Mouse (Mus musculus) midbrain, embryonic 14.5 days (tissue): Measurements from ENCODE around the gene Lcn9. TPM values are rescaled to one million over a fixed set of nuclear protein-coding genes. Genes with fewer than 3 reads are reported as not detected.
A peak's percentile ranks its signal among the peaks of the same experiment; 100 is the strongest.

Experiments
- ATAC-seq: fragments of 200-750 bp; cut with Nextera tagmentation; 2 replicates; pipeline ENCODE4 v1.8.0; 2017; ENCODE audit warnings: moderate number of reproducible peaks, moderate library complexity; ENCODE audit not compliant: low FRiP score, low TSS enrichment
- DNase-seq: peaks from one replicate; pipeline ENCODE4 v3.0.0-alpha.2; 2015
- H3K27ac ChIP-seq: fragments of 300-500 bp; sonication (generic); replicated peaks from 2 replicates; pipeline ENCODE4 v1.5.1; 2014; ENCODE audit warnings: mild to moderate bottlenecking, low read depth, low read length, moderate library complexity
- H3K27me3 ChIP-seq: fragments of 300-500 bp; sonication (generic); 2 replicates; pipeline ENCODE4 v1.6.1; 2014; ENCODE audit warnings: low read length, control low read depth, mixed read lengths; ENCODE audit not compliant: control insufficient read depth, insufficient read depth
- H3K36me3 ChIP-seq: fragments of 300-500 bp; sonication (generic); 2 replicates; pipeline ENCODE4 v1.6.1; 2014; ENCODE audit warnings: low read length, control low read depth; ENCODE audit not compliant: control insufficient read depth, insufficient read depth
- H3K4me1 ChIP-seq: fragments of 300-500 bp; sonication (generic); 2 replicates; pipeline ENCODE4 v1.6.1; 2014; ENCODE audit warnings: mild to moderate bottlenecking, antibody characterized with exemption, low read length, control low read depth; ENCODE audit not compliant: control insufficient read depth, insufficient read depth
- H3K4me2 ChIP-seq: fragments of 300-500 bp; sonication (generic); 2 replicates; pipeline ENCODE4 v1.6.1; 2014; ENCODE audit warnings: mild to moderate bottlenecking, low read length, moderate library complexity
- H3K4me3 ChIP-seq: fragments of 300-500 bp; sonication (generic); replicated peaks from 2 replicates; pipeline ENCODE4 v1.5.1; 2014; ENCODE audit warnings: low read depth, low read length
- H3K9ac ChIP-seq: fragments of 300-500 bp; sonication (generic); replicated peaks from 2 replicates; pipeline ENCODE4 v1.6.1; 2014; ENCODE audit warnings: mild to moderate bottlenecking, low read length, moderate library complexity
- H3K9me3 ChIP-seq: fragments of 300-500 bp; sonication (generic); 2 replicates; pipeline ENCODE4 v1.6.1; 2016; ENCODE audit warnings: low read length, control low read depth, mixed read lengths; ENCODE audit not compliant: control insufficient read depth
- WGBS: fragments of 180-500 bp; shearing (Covaris S2); extraction: QIAGEN DNeasy Blood & Tissue Kit; methylation state at CpG from one replicate; pipeline ENCODE4 v1.1.7; 2014; 5-methylcytosine and 5-hydroxymethylcytosine counted together
- polyA plus RNA-seq: library from polyadenylated mRNA; unstranded; fragments of >200 nt; fragmentation: Nextera tagmentation; extraction: Ambion mirVana; gene quantifications from 2 replicates; pipeline ENCODE4 v1.2.1, GENCODE M21; 2014

The Lcn9 gene
- polyA plus RNA-seq, 1 experiment from 2014 or later, result not detected

DNA sequence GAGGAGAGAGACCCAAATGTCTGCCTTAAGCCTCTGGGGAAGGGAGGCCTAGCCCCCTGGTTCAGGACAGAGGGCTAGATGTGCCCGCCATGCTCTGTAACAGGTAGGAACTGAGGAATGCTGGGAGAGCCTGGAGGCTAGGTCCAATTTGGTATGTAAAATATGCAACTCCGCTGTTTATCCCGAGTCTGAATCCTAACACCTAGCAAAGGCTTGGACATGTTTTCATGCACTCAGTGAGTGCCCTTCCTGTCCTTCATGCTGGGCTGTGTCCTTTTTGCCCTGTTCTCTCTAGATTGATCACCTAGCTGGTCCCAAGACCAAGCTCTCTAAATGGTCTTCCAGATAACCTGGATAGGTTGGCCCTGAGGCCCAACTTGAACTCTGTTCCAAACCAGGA is 36.9 kb downstream of the Lcn9 start:
- peaks cover 7% of the 10 kb centered on the region; the same call in 1 of the 2 replicates for H3K27me3 ChIP-seq
- no peaks in the 10 kb centered on the region for H3K36me3 ChIP-seq
- ATAC-seq, result no peak
- no peak overlapping the region for H3K27ac ChIP-seq
- H3K4me1 ChIP-seq, result peaks cover 7% of the 10 kb centered on the region; the same call in 1 of the 2 replicates
- DNase-seq, result no peak
- H3K9me3 ChIP-seq, result no peaks in the 10 kb centered on the region
- 93% methylated on average over 3 of the region's 3 CpGs for WGBS
- H3K4me3 ChIP-seq, result no peak overlapping the region
- H3K4me2 ChIP-seq, result no peak overlapping the region
- H3K9ac ChIP-seq, result no peak overlapping the region

DNA sequence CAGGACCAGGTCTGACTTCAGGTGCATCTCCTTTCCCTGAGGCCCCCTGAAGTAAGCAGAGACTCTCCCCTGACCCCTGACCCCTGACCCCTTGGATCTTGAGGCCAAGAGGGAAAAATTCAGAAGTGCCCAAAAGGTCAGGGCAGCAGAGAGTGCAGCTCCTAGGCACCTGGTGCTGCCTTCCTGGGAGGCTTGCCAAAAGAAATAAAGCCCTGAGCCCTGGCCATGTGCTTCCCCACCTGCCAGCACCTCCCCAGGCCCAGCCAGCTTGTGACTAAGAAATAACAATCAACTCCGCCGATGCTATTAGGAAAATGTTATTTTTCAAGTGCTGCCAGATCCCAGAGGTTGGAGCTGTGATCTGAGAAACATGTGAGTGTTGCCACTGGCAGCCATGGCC is 39.1 kb downstream of the Lcn9 start:
- Histone ChIP-seq H3K9me3 (no peaks in the 10 kb centered on the region), H3K4me3 (no peak overlapping the region), H3K27ac (no peak overlapping the region), H3K36me3 (no peaks in the 10 kb centered on the region), H3K9ac (no peak overlapping the region), H3K4me2 (no peak overlapping the region), H3K4me1 (peaks cover 7% of the 10 kb centered on the region; the same call in 1 of the 2 replicates), H3K27me3 (peaks cover 9% of the 10 kb centered on the region; the same call in 1 of the 2 replicates)
- ATAC-seq, result no peak
- no peak for DNase-seq
- 92% methylated on average over 2 of the region's 2 CpGs for WGBS

DNA sequence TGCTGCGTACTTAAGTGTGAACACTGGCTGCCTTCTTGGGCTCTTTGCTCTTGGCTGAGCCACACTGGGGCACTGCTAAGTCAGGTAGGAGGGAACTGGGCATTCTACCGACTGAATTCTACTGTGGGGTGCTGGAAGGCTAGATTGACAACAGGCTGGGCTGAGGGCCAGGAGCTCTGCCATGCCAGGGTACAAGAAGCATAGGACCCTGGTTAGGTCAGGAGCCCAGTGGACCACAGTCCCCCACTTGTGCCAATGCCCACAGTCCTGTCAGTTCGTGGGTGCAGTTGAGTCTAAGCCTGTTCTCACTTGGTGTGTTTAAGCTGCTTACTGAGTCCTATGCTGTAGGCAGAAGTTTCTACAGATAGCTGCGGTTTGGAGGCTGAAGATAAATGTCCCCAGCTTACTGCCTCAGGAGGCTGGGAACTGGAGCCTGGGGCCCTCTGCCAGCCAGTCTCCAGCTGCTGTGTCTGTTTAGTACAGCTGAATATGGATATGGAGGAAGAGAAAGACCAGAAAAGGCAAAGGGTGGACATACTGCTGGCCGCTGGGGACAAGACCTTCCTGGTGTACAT is 39.8 kb downstream of the Lcn9 start:
- H3K27me3 ChIP-seq, result peaks cover 9% of the 10 kb centered on the region; the same call in 1 of the 2 replicates
- ATAC-seq (no peak), DNase-seq (no peak)
- no peak overlapping the region for H3K27ac ChIP-seq
- H3K4me2 ChIP-seq, result peak overlapping the region; percentile 99
- no peaks in the 10 kb centered on the region for H3K36me3 ChIP-seq
- H3K9ac ChIP-seq, result no peak overlapping the region
- WGBS, result 61% methylated on average over 5 of the region's 5 CpGs
- H3K4me1 ChIP-seq, result peaks cover 7% of the 10 kb centered on the region; the same call in 1 of the 2 replicates
- 0 out of 2 replicates have a peak overlapping the region, but pooled peaks have one; percentile 51 for H3K4me3 ChIP-seq
- H3K9me3 ChIP-seq, result no peaks in the 10 kb centered on the region

GRCm38 (mm10) chr2:25863337-25864131 is 40.6 kb downstream of the Lcn9 start, which contains the start of gene Kcnt1:
Gene Kcnt1, plus strand, starts transcription at chr2:25863734.
- WGBS, result under 1% methylated on average over 45 of the region's 53 CpGs
- H3K9me3 ChIP-seq, result no peaks in the 10 kb centered on the region
- H3K36me3 ChIP-seq, result no peaks in the 10 kb centered on the region
- no peak within 1 kb of the TSS for H3K27ac ChIP-seq
- peak within 1 kb of the TSS; percentile 99 for H3K4me2 ChIP-seq
- H3K4me3 ChIP-seq, result peak within 1 kb of the TSS; percentile 51
- peak within 1 kb of the TSS; percentile 46 for H3K9ac ChIP-seq
- DNase-seq (peak; percentile 71), ATAC-seq (peak; percentile 27; the same call in 1 of the 2 replicates)
- peaks cover 7% of the 10 kb centered on the region; the same call in 1 of the 2 replicates for H3K4me1 ChIP-seq
- H3K27me3 ChIP-seq, result peaks cover 9% of the 10 kb centered on the region; the same call in 1 of the 2 replicates

DNA sequence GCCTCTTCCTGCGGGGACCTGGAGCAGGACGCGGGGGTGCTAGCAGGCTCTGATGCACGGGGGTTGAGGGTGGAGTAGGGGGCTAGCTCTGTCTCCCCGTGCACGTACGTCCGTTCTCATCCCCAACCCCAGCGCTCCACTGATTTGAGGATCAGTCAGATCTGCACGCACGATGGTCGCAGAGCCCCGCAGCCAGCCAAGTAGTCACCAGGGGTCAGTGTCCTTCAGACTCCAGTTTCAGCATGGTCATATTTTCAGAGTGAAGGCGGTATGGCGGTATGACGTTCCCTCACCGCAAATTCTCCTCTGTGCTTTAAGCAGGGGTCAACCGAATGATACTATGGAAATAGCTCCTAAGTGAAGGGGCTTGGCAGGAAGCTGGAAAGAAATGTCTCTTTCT is 41.3 kb downstream of the Lcn9 start:
- peaks cover 7% of the 10 kb centered on the region; the same call in 1 of the 2 replicates for H3K4me1 ChIP-seq
- peaks cover 9% of the 10 kb centered on the region; the same call in 1 of the 2 replicates for H3K27me3 ChIP-seq
- peak overlapping the region; percentile 99 for H3K4me2 ChIP-seq
- H3K4me3 ChIP-seq, result peak overlapping the region; percentile 51
- peak overlapping the region; percentile 46; the same call in 1 of the 2 replicates for H3K9ac ChIP-seq
- WGBS, result 4% methylated on average over 18 of the region's 18 CpGs
- H3K9me3 ChIP-seq, result no peaks in the 10 kb centered on the region
- ATAC-seq (no peak), DNase-seq (peak; percentile 25)
- H3K27ac ChIP-seq, result no peak overlapping the region
- H3K36me3 ChIP-seq, result no peaks in the 10 kb centered on the region

DNA sequence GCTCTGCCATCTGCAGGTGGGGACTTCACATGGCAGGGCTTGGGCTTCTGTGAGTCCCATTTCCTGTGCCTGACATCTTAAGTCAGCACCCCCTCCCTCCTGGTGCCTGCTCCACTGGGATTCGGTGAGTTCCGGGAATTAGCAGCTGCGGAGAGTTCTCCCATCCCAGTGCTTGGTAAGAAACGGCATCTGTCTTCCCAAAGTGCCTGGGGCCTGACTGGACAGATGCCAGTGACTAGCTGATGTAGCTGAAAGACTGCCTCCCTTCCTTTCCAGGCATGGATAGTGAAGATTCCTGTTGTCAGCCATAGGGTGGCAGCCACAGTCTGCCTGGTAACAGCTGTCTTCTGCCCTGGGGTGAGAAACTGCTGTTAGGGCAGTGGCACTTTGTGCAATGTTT is 42.5 kb downstream of the Lcn9 start:
- Histone ChIP-seq H3K27me3 (peaks cover 9% of the 10 kb centered on the region; the same call in 1 of the 2 replicates), H3K4me3 (no peak overlapping the region), H3K27ac (no peak overlapping the region), H3K4me2 (no peak overlapping the region), H3K9ac (no peak overlapping the region), H3K9me3 (no peaks in the 10 kb centered on the region), H3K4me1 (peaks cover 7% of the 10 kb centered on the region; the same call in 1 of the 2 replicates), H3K36me3 (no peaks in the 10 kb centered on the region)
- ATAC-seq, result no peak
- WGBS, result 8% methylated on average over 4 of the region's 4 CpGs
- DNase-seq, result peak; percentile 71

DNA sequence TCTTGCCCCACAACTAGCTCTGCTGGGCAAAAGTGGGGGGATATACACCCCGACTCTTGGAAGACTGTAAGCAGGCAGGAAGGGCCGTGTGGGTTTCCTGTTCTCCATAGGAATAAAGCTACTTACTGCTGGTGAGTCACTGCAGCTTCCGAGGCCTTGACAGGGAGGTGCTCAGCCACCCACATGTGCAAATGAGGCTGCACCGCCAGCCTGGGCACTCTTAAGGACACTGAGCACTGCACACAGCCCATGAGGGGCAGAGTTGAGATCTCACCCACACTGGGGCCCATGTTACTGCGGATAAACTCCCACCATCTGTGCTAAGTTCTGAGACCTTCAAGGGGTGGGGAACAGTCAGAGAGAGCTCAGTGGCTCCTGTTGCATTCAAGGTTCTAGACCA is 43.7 kb downstream of the Lcn9 start:
- no peak overlapping the region for H3K27ac ChIP-seq
- no peaks in the 10 kb centered on the region for H3K9me3 ChIP-seq
- H3K4me1 ChIP-seq, result peaks cover 7% of the 10 kb centered on the region; the same call in 1 of the 2 replicates
- peaks cover 9% of the 10 kb centered on the region; the same call in 1 of the 2 replicates for H3K27me3 ChIP-seq
- no peak for ATAC-seq
- DNase-seq, result no peak
- 59% methylated on average over 5 of the region's 5 CpGs for WGBS
- H3K9ac ChIP-seq, result no peak overlapping the region
- H3K4me3 ChIP-seq, result no peak overlapping the region
- H3K4me2 ChIP-seq, result no peak overlapping the region
- no peaks in the 10 kb centered on the region for H3K36me3 ChIP-seq
